Mouse (Mus musculus) cerebellum, postnatal 10 days (tissue): ENCODE data around the gene Kpna7.
"Not testable (repeated sequence)": the region's sequence is repeated elsewhere in the genome, so short reads cannot be mapped to it uniquely, and the experiment has no call there.

Experiments used
- DNase-seq, 2 experiments: peaks; one replicate each; pipeline ENCODE4 v3.0.0; 2021; ENCODE audit warnings: mixed read lengths in 2 of 2

The Kpna7 gene

GRCm38 (mm10) chr5:145083632-145084451 is at the start of gene Kpna7, which contains the start of gene Arpc1a:
Kpna7 (minus strand) TSS chr5:145084030.
Arpc1a (plus strand) TSS chr5:145083830.
- peak; percentile 96 to 98 for DNase-seq

- not testable (repeated sequence) for DNase-seq
Observed at GRCm38 (mm10) chr5:145133275-145133674, 49.4 kb upstream of the Kpna7 start.

- DNase-seq: no peak
Observed at GRCm38 (mm10) chr5:145130995-145131394, 47.2 kb upstream of the Kpna7 start.

GRCm38 (mm10) chr5:145130191-145130590 is 46.4 kb upstream of the Kpna7 start:
- DNase-seq: no peak

GRCm38 (mm10) chr5:145129773-145130172 is 45.9 kb upstream of the Kpna7 start:
- not testable (repeated sequence) for DNase-seq

- peak in 1 of 2 experiments; percentile 37 for DNase-seq
Observed at GRCm38 (mm10) chr5:145129124-145129523, 45.3 kb upstream of the Kpna7 start.

- DNase-seq: no peak
Observed at GRCm38 (mm10) chr5:145126580-145126979, 42.8 kb upstream of the Kpna7 start.

- DNase-seq: no peak
Observed at GRCm38 (mm10) chr5:145123396-145123795, 39.6 kb upstream of the Kpna7 start.

GRCm38 (mm10) chr5:145120921-145121320 is 37.1 kb upstream of the Kpna7 start:
- no peak for DNase-seq

- no peak for DNase-seq
Observed at GRCm38 (mm10) chr5:145119385-145119784, 35.6 kb upstream of the Kpna7 start.

- no peak for DNase-seq
Observed at GRCm38 (mm10) chr5:145118461-145118860, 34.6 kb upstream of the Kpna7 start.

GRCm38 (mm10) chr5:145118005-145118404 is 34.2 kb upstream of the Kpna7 start:
- no peak for DNase-seq

- peak; percentile 77 to 83 for DNase-seq
Observed at GRCm38 (mm10) chr5:145116916-145117315, 33.1 kb upstream of the Kpna7 start.

- DNase-seq: no peak
Observed at GRCm38 (mm10) chr5:145116316-145116715, 32.5 kb upstream of the Kpna7 start.

- DNase-seq: no peak
Observed at GRCm38 (mm10) chr5:145115736-145116135, 31.9 kb upstream of the Kpna7 start.

GRCm38 (mm10) chr5:145114606-145115473 is 31.0 kb upstream of the Kpna7 start:
- peak; percentile 61 to 68 for DNase-seq

GRCm38 (mm10) chr5:145114071-145114605 is 30.3 kb upstream of the Kpna7 start, which contains the start of gene Arpc1b:
Arpc1b (plus strand) TSS chr5:145114215.
- peak; percentile 30 to 61 for DNase-seq

GRCm38 (mm10) chr5:145113416-145113815 is 29.6 kb upstream of the Kpna7 start:
- DNase-seq: no peak

GRCm38 (mm10) chr5:145112566-145112965 is 28.7 kb upstream of the Kpna7 start:
- no peak for DNase-seq

GRCm38 (mm10) chr5:145110401-145110800 is 26.6 kb upstream of the Kpna7 start:
- no peak for DNase-seq

GRCm38 (mm10) chr5:145105694-145106275 is 22.0 kb upstream of the Kpna7 start:
- no peak for DNase-seq

GRCm38 (mm10) chr5:145104328-145104727 is 20.5 kb upstream of the Kpna7 start:
- peak in 1 of 2 experiments; percentile 17 for DNase-seq

GRCm38 (mm10) chr5:145102706-145103105 is 18.9 kb upstream of the Kpna7 start:
- DNase-seq: no peak
